Mouse (Mus musculus) heart, embryonic 10.5 days (tissue): ENCODE measurements around the gene Sqstm1. TPM values are rescaled to one million over a fixed set of nuclear protein-coding genes. Genes with fewer than 3 reads are reported as not detected.
A peak's percentile ranks its signal among the peaks of the same experiment; 100 is the strongest.

ENCODE experiments used
- DNase-seq: peaks from one replicate; pipeline ENCODE4 v3.0.0-alpha.2; 2017; ENCODE audit warnings: low spot score
- H3K27ac ChIP-seq: fragments of 300-500 bp; sonication (generic); 2 replicates; pipeline ENCODE4 v1.5.1; 2016; ENCODE audit warnings: mild to moderate bottlenecking
- H3K27me3 ChIP-seq: fragments of 300-500 bp; sonication (generic); 2 replicates; pipeline ENCODE4 v1.6.1; 2016; ENCODE audit warnings: mild to moderate bottlenecking; ENCODE audit not compliant: poor library complexity, insufficient read depth, severe bottlenecking
- H3K36me3 ChIP-seq: fragments of 300-500 bp; sonication (generic); 2 replicates; pipeline ENCODE4 v1.6.1; 2016; ENCODE audit warnings: mild to moderate bottlenecking, moderate library complexity
- H3K4me1 ChIP-seq: fragments of 300-500 bp; sonication (generic); 2 replicates; pipeline ENCODE4 v1.6.1; 2016; ENCODE audit warnings: mild to moderate bottlenecking
- H3K4me3 ChIP-seq: fragments of 300-500 bp; sonication (generic); 2 replicates; pipeline ENCODE4 v1.5.1; 2016; ENCODE audit warnings: mild to moderate bottlenecking, moderate library complexity
- H3K9me3 ChIP-seq: fragments of 300-500 bp; sonication (generic); 2 replicates; pipeline ENCODE4 v1.6.1; 2016; ENCODE audit warnings: mild to moderate bottlenecking, moderate library complexity
- WGBS: fragments of 180-500 bp; shearing (Covaris S2); methylation state at CpG from one replicate; pipeline ENCODE4 v1.1.7; 2016; 5-methylcytosine and 5-hydroxymethylcytosine counted together
- polyA plus RNA-seq: library from polyadenylated mRNA; unstranded; fragments of >200 nt; fragmentation: Nextera tagmentation; extraction: Ambion mirVana; gene quantifications from 2 replicates; pipeline ENCODE4 v1.2.1, GENCODE M21; 2016

Gene Sqstm1
- polyA plus RNA-seq, 1 experiment from 2014 or later, result 193 TPM

DNA sequence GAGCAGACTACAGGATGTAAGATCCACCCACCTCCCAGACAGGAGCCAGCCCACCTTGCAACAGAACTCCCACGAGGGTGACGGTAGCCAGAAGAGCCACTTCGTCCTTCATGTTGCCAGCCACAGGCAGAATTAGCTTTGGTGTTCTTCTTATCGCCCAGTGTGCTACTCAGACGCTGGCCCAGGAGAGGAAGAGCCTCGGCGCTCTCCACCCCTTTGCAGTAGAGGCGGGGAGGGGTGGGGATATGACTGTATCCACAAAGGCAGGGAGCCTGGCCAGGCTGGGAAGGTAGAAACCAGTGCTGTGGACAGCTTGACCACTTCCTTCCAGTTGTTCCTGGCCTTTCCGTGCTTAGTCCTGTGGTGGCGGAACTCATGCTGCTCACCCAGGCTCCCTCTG lies 27.7 kb upstream of the Sqstm1 start, which contains the start of gene Ltc4s:
TSS of gene Ltc4s (minus strand) at position 293 of the 400 bp plus-strand sequence.
- Histone ChIP-seq H3K27ac (no peak within 1 kb of the TSS), H3K4me3 (peak within 1 kb of the TSS; percentile 75), H3K9me3 (no peaks in the 10 kb centered on the region), H3K4me1 (peaks cover 27% of the 10 kb centered on the region), H3K27me3 (peaks cover 51% of the 10 kb centered on the region), H3K36me3 (peaks cover 17% of the 10 kb centered on the region)
- WGBS, result 16% methylated on average over 10 of the region's 10 CpGs
- no peak for DNase-seq

DNA sequence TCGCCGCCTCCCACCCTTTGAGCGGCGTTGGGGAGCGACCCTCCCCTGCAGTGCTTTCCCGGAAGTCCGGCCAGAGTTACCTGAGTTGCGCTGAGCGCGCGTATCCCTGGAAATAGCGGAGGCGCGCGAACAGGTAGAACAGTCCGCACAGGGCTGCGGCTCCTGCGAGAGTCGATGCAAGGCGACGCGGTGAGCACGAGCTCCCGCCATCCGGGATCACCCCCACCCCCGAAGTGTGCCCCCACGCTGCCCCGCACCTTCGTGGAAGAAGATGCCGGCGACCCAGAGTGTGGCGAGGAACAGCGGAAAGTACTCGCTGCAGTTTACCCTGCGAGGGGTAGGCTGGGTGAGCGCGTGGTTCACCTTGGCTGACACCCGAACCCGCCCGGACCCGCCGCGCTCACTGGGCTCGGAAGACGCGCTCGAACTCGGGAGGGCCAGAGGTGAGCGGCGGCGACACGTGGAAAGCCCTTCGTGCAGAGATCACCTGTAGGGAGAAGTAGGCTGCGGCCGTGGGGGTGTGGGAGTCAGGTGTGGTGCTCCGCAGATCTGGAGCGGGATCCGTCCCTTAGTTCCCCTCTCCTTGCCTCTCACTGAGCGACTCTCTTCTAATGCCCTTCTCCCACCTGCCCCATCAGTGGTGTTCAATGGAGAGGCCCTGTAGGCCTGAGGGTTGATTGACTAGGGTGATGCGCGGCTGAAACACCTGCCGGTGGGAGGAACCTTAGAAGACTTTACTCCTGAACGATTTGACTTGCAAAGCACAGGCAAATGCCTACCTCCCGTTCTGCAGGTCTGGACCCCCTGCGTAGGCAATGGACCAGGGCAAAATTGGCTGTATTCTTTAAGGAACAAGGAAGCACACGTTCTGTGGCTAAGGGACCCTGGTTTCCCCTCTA lies 26.6 kb upstream of the Sqstm1 start:
- H3K36me3 ChIP-seq, result peaks cover 28% of the 10 kb centered on the region
- WGBS, result 1% methylated on average over 66 of the region's 66 CpGs
- H3K27ac ChIP-seq, result peak overlapping the region; percentile 71
- H3K9me3 ChIP-seq, result no peaks in the 10 kb centered on the region
- H3K27me3 ChIP-seq, result peaks cover 58% of the 10 kb centered on the region
- DNase-seq, result no peak
- H3K4me3 ChIP-seq, result peak overlapping the region; percentile 75
- peaks cover 27% of the 10 kb centered on the region for H3K4me1 ChIP-seq

DNA sequence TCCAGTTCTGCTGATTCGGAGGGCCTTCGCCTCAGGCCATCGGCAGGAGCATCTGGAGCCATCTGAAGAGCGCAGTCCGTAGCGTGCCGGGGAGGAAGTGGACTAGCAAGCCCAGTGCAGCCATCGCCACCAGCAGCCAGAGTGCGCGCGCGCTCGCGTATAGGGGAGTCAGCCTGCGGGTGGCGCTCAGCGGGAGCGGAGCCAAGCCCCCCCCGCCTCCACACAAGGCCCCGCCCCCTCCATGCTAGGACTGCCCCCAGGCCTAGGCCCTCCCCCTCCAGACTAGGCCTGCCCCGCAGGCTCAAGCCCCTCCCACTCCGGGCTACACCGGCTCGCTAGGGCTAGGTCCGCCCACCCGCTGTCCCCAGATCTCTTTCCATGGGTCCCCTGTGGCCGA lies 25.9 kb upstream of the Sqstm1 start:
- H3K27me3 ChIP-seq, result peaks cover 64% of the 10 kb centered on the region
- H3K4me1 ChIP-seq, result peaks cover 27% of the 10 kb centered on the region
- peak overlapping the region; percentile 71 for H3K27ac ChIP-seq
- H3K36me3 ChIP-seq, result peaks cover 34% of the 10 kb centered on the region
- WGBS, result under 1% methylated on average over 27 of the region's 27 CpGs
- DNase-seq, result peak; percentile 96
- peak overlapping the region; percentile 75 for H3K4me3 ChIP-seq
- no peaks in the 10 kb centered on the region for H3K9me3 ChIP-seq

GRCm38 (mm10) chr11:50234606-50235005 lies 24.0 kb upstream of the Sqstm1 start:
- Histone ChIP-seq H3K4me3 (no peak overlapping the region), H3K4me1 (peaks cover 39% of the 10 kb centered on the region), H3K36me3 (peaks cover 36% of the 10 kb centered on the region), H3K27me3 (peaks cover 77% of the 10 kb centered on the region), H3K27ac (no peak overlapping the region), H3K9me3 (no peaks in the 10 kb centered on the region)
- 93% methylated on average over 25 of the region's 25 CpGs for WGBS
- DNase-seq, result no peak

DNA sequence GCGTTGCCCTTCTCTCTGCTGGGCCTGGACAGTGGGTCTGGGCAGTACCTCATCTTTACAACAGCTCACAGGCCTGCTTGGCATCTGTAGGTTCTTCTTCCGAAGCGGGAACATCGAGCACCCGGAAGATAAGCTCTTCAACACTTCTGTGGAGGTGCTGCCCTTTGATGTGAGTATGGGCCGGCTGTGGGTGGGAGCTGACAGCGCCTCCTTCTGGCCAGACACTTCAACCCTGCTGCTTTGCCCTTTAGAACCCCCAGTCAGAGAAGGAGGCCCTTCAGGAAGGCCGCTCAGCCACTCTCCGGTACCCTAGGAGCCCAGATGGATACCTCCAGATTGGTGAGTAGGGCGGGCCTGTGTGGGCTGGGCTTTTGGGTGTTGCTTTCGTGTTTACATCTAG lies 23.4 kb upstream of the Sqstm1 start:
- Histone ChIP-seq H3K27ac (no peak overlapping the region), H3K27me3 (peaks cover 75% of the 10 kb centered on the region), H3K9me3 (no peaks in the 10 kb centered on the region), H3K36me3 (peaks cover 36% of the 10 kb centered on the region), H3K4me1 (peaks cover 45% of the 10 kb centered on the region), H3K4me3 (no peak overlapping the region)
- 71% methylated on average over 11 of the region's 11 CpGs for WGBS
- DNase-seq, result no peak

- Histone ChIP-seq H3K27ac (no peak overlapping the region), H3K27me3 (peaks cover 65% of the 10 kb centered on the region), H3K4me3 (no peak overlapping the region), H3K4me1 (peaks cover 48% of the 10 kb centered on the region), H3K9me3 (no peaks in the 10 kb centered on the region), H3K36me3 (peaks cover 36% of the 10 kb centered on the region)
- DNase-seq, result no peak
- WGBS, result 87% methylated on average over 13 of the region's 13 CpGs
Measured at GRCm38 (mm10) chr11:50233022-50233421, 22.4 kb upstream of the Sqstm1 start.

DNA sequence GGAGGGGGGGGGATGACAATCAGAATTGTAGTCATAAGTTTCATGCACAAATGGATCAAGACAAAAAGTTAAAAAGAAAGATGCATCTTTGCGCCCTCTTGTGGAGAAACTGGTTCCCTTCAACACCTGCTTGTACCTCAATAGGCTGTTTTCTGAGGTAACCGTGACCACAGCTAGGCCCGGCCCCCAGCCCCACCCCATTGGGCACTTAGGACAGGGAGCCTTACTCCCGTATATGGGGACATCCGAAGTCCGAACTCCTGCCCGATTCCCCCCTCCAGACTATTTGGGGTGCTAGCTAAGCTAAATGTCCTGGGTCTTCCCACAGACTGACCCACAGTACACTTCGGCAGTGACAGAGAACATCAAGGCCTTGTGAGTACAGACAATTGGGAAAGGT lies 20.8 kb upstream of the Sqstm1 start:
- 24% methylated on average over 8 of the region's 8 CpGs for WGBS
- Histone ChIP-seq H3K4me3 (peak overlapping the region; percentile 55), H3K9me3 (no peaks in the 10 kb centered on the region), H3K4me1 (peaks cover 45% of the 10 kb centered on the region), H3K36me3 (peaks cover 36% of the 10 kb centered on the region), H3K27ac (no peak overlapping the region), H3K27me3 (peaks cover 66% of the 10 kb centered on the region)
- no peak for DNase-seq

GRCm38 (mm10) chr11:50230481-50231304 lies 20.1 kb upstream of the Sqstm1 start:
- H3K4me3 ChIP-seq, result peak overlapping the region; percentile 55
- DNase-seq, result no peak
- H3K27me3 ChIP-seq, result peaks cover 70% of the 10 kb centered on the region
- peaks cover 47% of the 10 kb centered on the region for H3K4me1 ChIP-seq
- H3K27ac ChIP-seq, result no peak overlapping the region
- 28% methylated on average over 45 of the region's 45 CpGs for WGBS
- no peaks in the 10 kb centered on the region for H3K9me3 ChIP-seq
- peaks cover 36% of the 10 kb centered on the region for H3K36me3 ChIP-seq

GRCm38 (mm10) chr11:50229252-50229910 lies 18.8 kb upstream of the Sqstm1 start:
- no peaks in the 10 kb centered on the region for H3K9me3 ChIP-seq
- WGBS, result 53% methylated on average over 7 of the region's 7 CpGs
- peaks cover 30% of the 10 kb centered on the region for H3K36me3 ChIP-seq
- H3K4me1 ChIP-seq, result peaks cover 51% of the 10 kb centered on the region
- H3K4me3 ChIP-seq, result no peak overlapping the region
- no peak for DNase-seq
- H3K27me3 ChIP-seq, result peaks cover 57% of the 10 kb centered on the region
- 0 out of 2 replicates have a peak overlapping the region, but pooled peaks have one; percentile 11 for H3K27ac ChIP-seq

DNA sequence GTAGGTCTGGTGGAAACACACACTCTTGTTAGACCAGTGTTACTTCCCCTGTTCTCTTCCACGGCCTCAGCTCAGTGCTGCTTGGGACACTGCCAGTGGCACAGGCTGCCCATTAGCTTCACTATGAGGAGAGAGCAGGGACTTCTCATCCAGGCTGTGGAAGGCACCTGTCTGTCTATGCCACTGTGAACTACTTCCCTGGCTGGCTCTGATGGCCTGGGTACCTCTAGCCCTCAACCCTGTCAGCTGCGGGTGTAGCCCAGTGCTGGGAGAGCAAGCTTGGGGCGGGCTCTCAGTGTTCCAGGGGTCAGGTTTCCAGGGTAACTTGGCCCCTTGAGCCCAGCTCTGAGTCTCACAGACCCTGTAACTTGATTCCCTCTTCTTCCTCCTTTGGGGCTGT lies 18.1 kb upstream of the Sqstm1 start:
- Histone ChIP-seq H3K9me3 (no peaks in the 10 kb centered on the region), H3K27ac (no peak overlapping the region), H3K27me3 (peaks cover 51% of the 10 kb centered on the region), H3K36me3 (peaks cover 24% of the 10 kb centered on the region), H3K4me3 (no peak overlapping the region), H3K4me1 (peaks cover 55% of the 10 kb centered on the region)
- no peak for DNase-seq
- WGBS, result 27% methylated on average over 3 of the region's 3 CpGs

- DNase-seq, result no peak
- no peak overlapping the region for H3K4me3 ChIP-seq
- no peaks in the 10 kb centered on the region for H3K9me3 ChIP-seq
- 89% methylated on average over 4 of the region's 4 CpGs for WGBS
- H3K27ac ChIP-seq, result no peak overlapping the region; the same call in 1 of the 2 replicates
- H3K4me1 ChIP-seq, result peaks cover 56% of the 10 kb centered on the region
- peaks cover 52% of the 10 kb centered on the region for H3K27me3 ChIP-seq
- H3K36me3 ChIP-seq, result peaks cover 13% of the 10 kb centered on the region
Measured at GRCm38 (mm10) chr11:50227736-50228135, 17.1 kb upstream of the Sqstm1 start.

- DNase-seq, result no peak
- Histone ChIP-seq H3K27me3 (peaks cover 51% of the 10 kb centered on the region), H3K36me3 (peaks cover 8% of the 10 kb centered on the region), H3K9me3 (no peaks in the 10 kb centered on the region), H3K27ac (peak overlapping the region; percentile 96; the same call in 1 of the 2 replicates), H3K4me3 (peak overlapping the region; percentile 96; the same call in 1 of the 2 replicates), H3K4me1 (peaks cover 56% of the 10 kb centered on the region)
- WGBS, result 79% methylated on average over 3 of the region's 3 CpGs
Measured at GRCm38 (mm10) chr11:50227226-50227625, 16.6 kb upstream of the Sqstm1 start.
